Mouse (Mus musculus): ENCODE results near the gene Edrf1. TPM values are rescaled to one million over a fixed set of nuclear protein-coding genes. Genes with fewer than 3 reads are reported as not detected.
"Not testable (repeated sequence)": the region's sequence is repeated elsewhere in the genome, so short reads cannot be mapped to it uniquely, and the experiment has no call there.

The Edrf1 gene
- polyA plus RNA-seq, 1 experiment from 2014 or later: 26.9 TPM

GRCm38 (mm10) chr7:133676002-133676401 lies 38.7 kb downstream of the Edrf1 start:
- 75% methylated on average over 9 of the region's 9 CpGs for WGBS
- Histone ChIP-seq H3K4me1 (peaks cover 6% of the 10 kb centered on the region), H3K9me3 (no peaks in the 10 kb centered on the region), H3K27ac (no peak overlapping the region; the same call in 1 of the 2 replicates), H3K4me3 (no peak overlapping the region), H3K36me3 (replicated peaks) (peaks cover 51% of the 10 kb centered on the region), H3K27me3 (ENCODE audit: poor library complexity, severe bottlenecking) (no peaks in the 10 kb centered on the region)
- DNase-seq (ENCODE audit: extremely low spot score, low spot score): no peak

- 89% methylated on average over 8 of the region's 8 CpGs for WGBS
- H3K27ac ChIP-seq: no peak overlapping the region
- H3K36me3 ChIP-seq (replicated peaks): peaks cover 24% of the 10 kb centered on the region
- H3K27me3 ChIP-seq (ENCODE audit: poor library complexity, severe bottlenecking): no peaks in the 10 kb centered on the region
- H3K4me3 ChIP-seq: no peak overlapping the region
- H3K4me1 ChIP-seq: peaks cover 2% of the 10 kb centered on the region
- no peaks in the 10 kb centered on the region for H3K9me3 ChIP-seq
- DNase-seq (ENCODE audit: extremely low spot score, low spot score): no peak
Observed at GRCm38 (mm10) chr7:133678716-133679115, 41.4 kb downstream of the Edrf1 start.

- Histone ChIP-seq H3K4me1 (no peaks in the 10 kb centered on the region), H3K36me3 (replicated peaks) (peaks cover 18% of the 10 kb centered on the region), H3K27ac (no peak overlapping the region), H3K9me3 (peaks cover 5% of the 10 kb centered on the region; the same call in 1 of the 2 replicates), H3K27me3 (ENCODE audit: poor library complexity, severe bottlenecking) (no peaks in the 10 kb centered on the region), H3K4me3 (no peak overlapping the region)
- DNase-seq (ENCODE audit: extremely low spot score, low spot score): no peak
- WGBS: 90% methylated on average over 4 of the region's 4 CpGs
Observed at GRCm38 (mm10) chr7:133679439-133679838, 42.1 kb downstream of the Edrf1 start.

GRCm38 (mm10) chr7:133679961-133680360 lies 42.6 kb downstream of the Edrf1 start, which contains the start of gene Mmp21:
Gene Mmp21, minus strand, starts transcription at chr7:133680061.
- Histone ChIP-seq H3K4me1 (no peaks in the 10 kb centered on the region), H3K9me3 (peaks cover 6% of the 10 kb centered on the region; the same call in 1 of the 2 replicates), H3K27me3 (ENCODE audit: poor library complexity, severe bottlenecking) (no peaks in the 10 kb centered on the region), H3K27ac (no peak within 1 kb of the TSS), H3K4me3 (no peak within 1 kb of the TSS), H3K36me3 (replicated peaks) (peaks cover 18% of the 10 kb centered on the region)
- DNase-seq (ENCODE audit: extremely low spot score, low spot score): no peak
- 83% methylated on average over 3 of the region's 3 CpGs for WGBS

- no peak overlapping the region for H3K27ac ChIP-seq
- no peaks in the 10 kb centered on the region for H3K4me1 ChIP-seq
- peaks cover 20% of the 10 kb centered on the region for H3K9me3 ChIP-seq
- 89% methylated on average over 5 of the region's 5 CpGs for WGBS
- H3K4me3 ChIP-seq: no peak overlapping the region
- no peak for DNase-seq (ENCODE audit: extremely low spot score, low spot score)
- H3K27me3 ChIP-seq (ENCODE audit: poor library complexity, severe bottlenecking): no peaks in the 10 kb centered on the region
- peaks cover 28% of the 10 kb centered on the region for H3K36me3 ChIP-seq (replicated peaks)
Observed at GRCm38 (mm10) chr7:133683626-133684025, 46.3 kb downstream of the Edrf1 start.

- no peaks in the 10 kb centered on the region for H3K27me3 ChIP-seq (ENCODE audit: poor library complexity, severe bottlenecking)
- DNase-seq (ENCODE audit: extremely low spot score, low spot score): no peak
- H3K36me3 ChIP-seq (replicated peaks): peaks cover 33% of the 10 kb centered on the region
- no peak overlapping the region for H3K4me3 ChIP-seq
- 88% methylated on average over 5 of the region's 5 CpGs for WGBS
- H3K27ac ChIP-seq: no peak overlapping the region
- peaks cover 24% of the 10 kb centered on the region for H3K9me3 ChIP-seq
- no peaks in the 10 kb centered on the region for H3K4me1 ChIP-seq
Observed at GRCm38 (mm10) chr7:133684110-133684509, 46.8 kb downstream of the Edrf1 start.

GRCm38 (mm10) chr7:133684701-133685100 lies 47.4 kb downstream of the Edrf1 start:
- no peak overlapping the region for H3K4me3 ChIP-seq
- peaks cover 39% of the 10 kb centered on the region for H3K36me3 ChIP-seq (replicated peaks)
- WGBS: 94% methylated on average over 6 of the region's 6 CpGs
- peaks cover 25% of the 10 kb centered on the region for H3K9me3 ChIP-seq
- DNase-seq (ENCODE audit: extremely low spot score, low spot score): no peak
- H3K27me3 ChIP-seq (ENCODE audit: poor library complexity, severe bottlenecking): no peaks in the 10 kb centered on the region
- no peaks in the 10 kb centered on the region for H3K4me1 ChIP-seq
- no peak overlapping the region for H3K27ac ChIP-seq

GRCm38 (mm10) chr7:133685644-133686043 lies 48.3 kb downstream of the Edrf1 start:
- Histone ChIP-seq H3K36me3 (replicated peaks) (peaks cover 48% of the 10 kb centered on the region), H3K9me3 (peaks cover 25% of the 10 kb centered on the region)
- not testable (repeated sequence) for DNase-seq (ENCODE audit: extremely low spot score, low spot score); H3K4me1 ChIP-seq; H3K4me3 ChIP-seq; H3K27ac ChIP-seq; H3K27me3 ChIP-seq (ENCODE audit: poor library complexity, severe bottlenecking)

GRCm38 (mm10) chr7:133698021-133698709 lies 60.8 kb downstream of the Edrf1 start:
- H3K27me3 ChIP-seq (ENCODE audit: poor library complexity, severe bottlenecking): no peaks in the 10 kb centered on the region
- H3K4me3 ChIP-seq: no peak overlapping the region
- H3K27ac ChIP-seq: no peak overlapping the region
- no peak for DNase-seq (ENCODE audit: extremely low spot score, low spot score)
- WGBS: 92% methylated on average over 12 of the region's 12 CpGs
- H3K4me1 ChIP-seq: no peaks in the 10 kb centered on the region
- no peaks in the 10 kb centered on the region for H3K9me3 ChIP-seq
- peaks cover 17% of the 10 kb centered on the region for H3K36me3 ChIP-seq (replicated peaks)

GRCm38 (mm10) chr7:133699885-133700284 lies 62.5 kb downstream of the Edrf1 start:
- H3K4me3 ChIP-seq: no peak overlapping the region; the same call in 1 of the 2 replicates

GRCm38 (mm10) chr7:133701366-133701765 lies 64.0 kb downstream of the Edrf1 start:
- Histone ChIP-seq H3K27me3 (ENCODE audit: poor library complexity, severe bottlenecking) (no peaks in the 10 kb centered on the region), H3K4me3 (peak overlapping the region; percentile 19; the same call in 1 of the 2 replicates), H3K27ac (no peak overlapping the region), H3K9me3 (no peaks in the 10 kb centered on the region), H3K4me1 (no peaks in the 10 kb centered on the region), H3K36me3 (replicated peaks) (peaks cover 15% of the 10 kb centered on the region)
- WGBS: 93% methylated on average over 7 of the region's 7 CpGs
- no peak for DNase-seq (ENCODE audit: extremely low spot score, low spot score)

More at GRCm38 (mm10) chr7:133699885-133700284, 62.5 kb downstream of the Edrf1 start:
- no peaks in the 10 kb centered on the region for H3K27me3 ChIP-seq (ENCODE audit: poor library complexity, severe bottlenecking)
- H3K36me3 ChIP-seq (replicated peaks): peaks cover 15% of the 10 kb centered on the region
- no peaks in the 10 kb centered on the region for H3K4me1 ChIP-seq
- H3K9me3 ChIP-seq: no peaks in the 10 kb centered on the region
- no peak for DNase-seq (ENCODE audit: extremely low spot score, low spot score)
- H3K27ac ChIP-seq: 0 out of 2 replicates have a peak overlapping the region, but pooled peaks have one; percentile 21
- 88% methylated on average over 4 of the region's 4 CpGs for WGBS

GRCm38 (mm10) chr7:133702333-133702732 lies 65.0 kb downstream of the Edrf1 start:
- 0 out of 2 replicates have a peak overlapping the region, but pooled peaks have one; percentile 53 for H3K27ac ChIP-seq
- H3K4me3 ChIP-seq: no peak overlapping the region
- H3K27me3 ChIP-seq (ENCODE audit: poor library complexity, severe bottlenecking): no peaks in the 10 kb centered on the region
- no peak for DNase-seq (ENCODE audit: extremely low spot score, low spot score)
- no peaks in the 10 kb centered on the region for H3K4me1 ChIP-seq
- WGBS: 96% methylated on average over 10 of the region's 10 CpGs
- H3K9me3 ChIP-seq: 0 out of 2 replicates have a peak, but pooled peaks cover under 1% of the 10 kb centered on the region
- peaks cover 9% of the 10 kb centered on the region for H3K36me3 ChIP-seq (replicated peaks)

GRCm38 (mm10) chr7:133703906-133704305 lies 66.6 kb downstream of the Edrf1 start:
- no peak for DNase-seq (ENCODE audit: extremely low spot score, low spot score)
- Histone ChIP-seq H3K9me3 (peaks cover 4% of the 10 kb centered on the region; the same call in 1 of the 2 replicates), H3K27ac (no peak overlapping the region), H3K36me3 (replicated peaks) (peaks cover 9% of the 10 kb centered on the region; the same call in 1 of the 2 replicates), H3K27me3 (ENCODE audit: poor library complexity, severe bottlenecking) (no peaks in the 10 kb centered on the region), H3K4me3 (no peak overlapping the region), H3K4me1 (peaks cover 7% of the 10 kb centered on the region)
- whole genome bisulfite sequencing: 96% methylated on average over 7 of the region's 7 CpGs

Data from forebrain, embryonic 10.5 days (tissue).